Mouse (Mus musculus) kidney, adult 2 months (tissue): Measurements from ENCODE around the gene Drc3. TPM values are rescaled to one million over a fixed set of nuclear protein-coding genes. Genes with fewer than 3 reads are reported as not detected.

Experiments used
- DNase-seq: peaks from one replicate; pipeline ENCODE4 v3.0.0; 2021
- H3K27ac ChIP-seq: fragments of 200-500 bp; 2 replicates; pipeline ENCODE4 v1.5.1; 2012; ENCODE audit warnings: low read depth, low read length, control low read depth, inconsistent platforms; ENCODE audit not compliant: insufficient read depth
- H3K27me3 ChIP-seq: fragments of 200-500 bp; replicated peaks from 2 replicates; pipeline ENCODE4 v1.6.1; 2012; ENCODE audit warnings: mild to moderate bottlenecking, moderate library complexity, low read length, inconsistent platforms; ENCODE audit not compliant: control insufficient read depth, insufficient read depth
- H3K36me3 ChIP-seq: fragments of 200-500 bp; 2 replicates; pipeline ENCODE4 v1.6.1; 2012; ENCODE audit warnings: mild to moderate bottlenecking, moderate library complexity, low read length, inconsistent platforms; ENCODE audit not compliant: control insufficient read depth, insufficient read depth
- H3K4me1 ChIP-seq: fragments of 200-500 bp; 2 replicates; pipeline ENCODE4 v1.6.1; 2011; ENCODE audit warnings: low read length; ENCODE audit not compliant: control insufficient read depth, insufficient read depth
- H3K4me3 ChIP-seq: fragments of 200-500 bp; 2 replicates; pipeline ENCODE4 v1.5.1; 2011; ENCODE audit warnings: mild to moderate bottlenecking, low read depth, low read length, control low read depth; ENCODE audit not compliant: insufficient read depth
- CTCF ChIP-seq: fragments of 200-500 bp; conservative IDR thresholded peaks from 2 replicates; pipeline ENCODE4 v1.5.1; 2011; ENCODE audit warnings: low read depth, mild to moderate bottlenecking, control low read depth, low read length, moderate library complexity, mixed read lengths; ENCODE audit not compliant: insufficient read depth, insufficient read length
- POLR2A ChIP-seq: fragments of 200-500 bp; IDR thresholded peaks from one replicate; pipeline ENCODE4 v1.6.1; 2011; ENCODE audit warnings: low read depth, low read length, control low read depth
- WGBS: fragments of 180-500 bp; shearing (Covaris S2); methylation state at CpG from one replicate; pipeline ENCODE4 v1.1.7; 2018; 5-methylcytosine and 5-hydroxymethylcytosine counted together
- polyA plus RNA-seq: library from polyadenylated mRNA; depleted of rRNA; stranded (reverse); fragments of >200 nt; gene quantifications from 2 replicates; pipeline ENCODE4 v1.2.3, GENCODE M21; 2012

Drc3 gene
- polyA plus RNA-seq, 1 experiment = 2.6 TPM

DNA sequence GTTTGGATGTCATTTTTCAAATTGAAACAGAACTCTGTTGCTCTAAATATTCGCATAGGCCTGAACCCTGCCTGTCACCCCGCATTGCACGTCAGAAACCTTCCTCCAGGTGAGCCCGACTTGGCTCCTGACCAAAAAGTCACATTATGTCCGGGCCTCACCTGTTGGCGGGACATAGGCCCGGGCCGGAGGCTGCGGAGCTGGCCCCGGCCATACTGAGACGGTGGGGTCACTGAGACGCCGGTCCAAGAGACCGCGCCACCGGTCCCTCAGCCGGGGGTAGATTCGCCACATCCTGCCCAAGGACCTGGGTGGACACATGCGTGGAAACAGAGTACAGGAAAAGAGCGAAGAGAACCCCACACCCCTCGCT is 63.4 kb downstream of the Drc3 start:
- no peak for DNase-seq
- under 1% methylated on average over 21 of the region's 21 CpGs for WGBS

GRCm38 (mm10) chr11:60416963-60417716 is 64.0 kb downstream of the Drc3 start, which contains the start of gene Gid4:
Gene Gid4, plus strand, starts transcription at chr11:60417145.
- under 1% methylated on average over 71 of the region's 81 CpGs for WGBS
- Histone ChIP-seq H3K4me1 (peaks cover 11% of the 10 kb centered on the region; the same call in 1 of the 2 replicates), H3K27me3 (no peaks in the 10 kb centered on the region), H3K4me3 (peak within 1 kb of the TSS; percentile 72), H3K27ac (peak within 1 kb of the TSS; percentile 66), H3K36me3 (no peaks in the 10 kb centered on the region)
- DNase-seq = peak; percentile 99
- TF ChIP-seq POLR2A = peak; percentile 67
- TF ChIP-seq CTCF = no peak

More for the DNA sequence above, 63.4 kb downstream of the Drc3 start:
- H3K27me3 ChIP-seq = no peaks in the 10 kb centered on the region
- no peaks in the 10 kb centered on the region for H3K36me3 ChIP-seq
- H3K4me3 ChIP-seq = peak overlapping the region; percentile 72
- H3K4me1 ChIP-seq = peaks cover 11% of the 10 kb centered on the region; the same call in 1 of the 2 replicates
- TF ChIP-seq POLR2A (no peak), CTCF (no peak)
- H3K27ac ChIP-seq = peak overlapping the region; percentile 8; the same call in 1 of the 2 replicates

- under 1% methylated on average over 39 of the region's 39 CpGs for WGBS
- Histone ChIP-seq H3K4me1 (peaks cover 12% of the 10 kb centered on the region; the same call in 1 of the 2 replicates), H3K27me3 (no peaks in the 10 kb centered on the region), H3K36me3 (no peaks in the 10 kb centered on the region), H3K27ac (peak within 1 kb of the TSS; percentile 66), H3K4me3 (peak within 1 kb of the TSS; percentile 68)
- no peak for TF ChIP-seq POLR2A
- no peak for TF ChIP-seq CTCF
- no peak for DNase-seq
Measured at GRCm38 (mm10) chr11:60417717-60418472, 64.8 kb downstream of the Drc3 start, which contains the start of gene Atpaf2. Gene Atpaf2, minus strand, starts transcription at chr11:60418457.

- Histone ChIP-seq H3K4me3 (peak overlapping the region; percentile 68), H3K27me3 (no peaks in the 10 kb centered on the region), H3K4me1 (peaks cover 18% of the 10 kb centered on the region; the same call in 1 of the 2 replicates), H3K36me3 (no peaks in the 10 kb centered on the region), H3K27ac (no peak overlapping the region)
- WGBS = 15% methylated on average over 6 of the region's 6 CpGs
- no peak for TF ChIP-seq CTCF
- no peak for TF ChIP-seq POLR2A
- peak; percentile 15 for DNase-seq
Measured at GRCm38 (mm10) chr11:60418473-60418803, 65.3 kb downstream of the Drc3 start.

DNA sequence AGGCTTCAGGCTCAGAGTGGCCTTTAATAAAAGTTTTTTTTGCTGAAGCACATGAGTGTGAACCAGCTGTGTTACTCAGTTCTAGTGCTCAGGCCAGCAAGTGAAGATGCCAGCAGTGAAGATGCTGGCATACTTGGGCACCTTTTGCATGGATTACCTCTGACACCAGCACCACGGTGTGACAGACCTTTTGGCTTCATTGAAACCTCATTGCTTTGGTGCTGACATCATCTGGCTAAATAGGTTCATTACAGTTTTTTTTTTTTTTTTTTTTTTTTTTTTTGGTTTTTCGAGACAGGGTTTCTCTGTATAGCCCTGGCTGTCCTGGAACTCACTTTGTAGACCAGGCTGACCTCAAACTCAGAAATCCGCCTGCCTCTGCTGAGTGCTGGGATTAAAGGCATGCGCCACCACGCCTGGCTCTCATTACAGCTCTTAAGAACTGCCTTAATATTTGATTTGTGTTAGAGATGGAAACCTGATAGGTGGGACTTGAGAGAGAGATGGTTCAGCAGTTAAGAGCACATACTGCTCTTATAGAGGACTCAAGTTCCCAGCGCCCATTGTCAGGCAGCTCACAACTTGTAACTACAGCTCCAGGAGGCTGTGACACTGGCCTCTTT is 69.0 kb downstream of the Drc3 start:
- WGBS = 51% methylated on average over 6 of the region's 6 CpGs
- Histone ChIP-seq H3K27me3 (no peaks in the 10 kb centered on the region), H3K4me1 (peaks cover 15% of the 10 kb centered on the region; the same call in 1 of the 2 replicates), H3K4me3 (no peak overlapping the region), H3K36me3 (no peaks in the 10 kb centered on the region), H3K27ac (no peak overlapping the region)
- TF ChIP-seq CTCF (0 out of 2 replicates have a peak, but pooled peaks have one; percentile 20), POLR2A (no peak)
- DNase-seq = peak; percentile 21

- no peaks in the 10 kb centered on the region; the same call in 1 of the 2 replicates for H3K36me3 ChIP-seq
- TF ChIP-seq CTCF (no peak), POLR2A (no peak)
- DNase-seq = no peak
- H3K4me1 ChIP-seq = peaks cover 13% of the 10 kb centered on the region; the same call in 1 of the 2 replicates
- WGBS = 55% methylated on average over 1 of the region's 1 CpGs
- H3K27ac ChIP-seq = no peak overlapping the region; the same call in 1 of the 2 replicates
- no peak overlapping the region for H3K4me3 ChIP-seq
- no peaks in the 10 kb centered on the region for H3K27me3 ChIP-seq
Measured at GRCm38 (mm10) chr11:60423006-60423405, 69.9 kb downstream of the Drc3 start.
